Mouse (Mus musculus) stomach, postnatal 0 days (tissue): ENCODE data around the gene Hinfp.

Source experiments
- CTCF ChIP-seq: IDR thresholded peaks from 2 replicates; pipeline ENCODE4 v1.5.1; 2016; ENCODE audit warnings: antibody characterized with exemption, low read depth, mild to moderate bottlenecking, moderate library complexity
- EP300 ChIP-seq: optimal IDR thresholded peaks from 2 replicates; pipeline ENCODE3; 2016; ENCODE audit warnings: antibody characterized with exemption

DNA sequence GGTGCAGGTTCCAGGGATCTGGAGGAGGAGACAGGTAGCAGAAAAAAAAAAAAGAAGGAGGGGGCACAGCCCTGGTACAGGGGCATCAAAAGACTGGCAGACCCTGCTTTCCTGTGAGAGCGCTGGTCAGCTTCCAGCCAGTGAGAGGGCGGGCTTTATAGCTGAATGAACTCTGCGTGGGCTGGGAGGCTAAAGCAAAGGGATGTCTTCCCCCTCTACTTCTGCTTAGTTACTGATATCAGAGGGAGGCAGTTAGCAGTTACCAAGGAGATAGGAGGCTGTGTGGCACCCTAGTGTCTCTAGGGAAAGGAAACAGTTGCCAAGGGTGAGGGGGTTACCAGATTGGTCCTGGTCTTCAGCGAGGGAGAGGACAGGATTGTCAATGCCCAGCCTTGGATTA lies 55.0 kb downstream of the Hinfp start:
- TF ChIP-seq CTCF (no peak), EP300 (no peak)
